Mouse (Mus musculus) kidney, postnatal 0 days (tissue): Measurements from ENCODE around the gene Cog1. TPM values are rescaled to one million over a fixed set of nuclear protein-coding genes. Genes with fewer than 3 reads are reported as not detected.
A peak's percentile ranks its signal among the peaks of the same experiment; 100 is the strongest.

Experiments
- ATAC-seq: fragments of 200-750 bp; cut with Nextera tagmentation; replicated peaks from 2 replicates; pipeline ENCODE4 v1.8.0; 2017; ENCODE audit warnings: low read depth, moderate number of reproducible peaks, moderate TSS enrichment, moderate library complexity; ENCODE audit not compliant: low FRiP score
- DNase-seq: peaks from one replicate; pipeline ENCODE4 v3.0.0-alpha.2; 2016; ENCODE audit warnings: low spot score
- H3K27ac ChIP-seq: fragments of 300-500 bp; sonication (generic); 2 replicates; pipeline ENCODE4 v1.5.1; 2014; ENCODE audit warnings: mild to moderate bottlenecking
- H3K27me3 ChIP-seq: fragments of 300-500 bp; sonication (generic); 2 replicates; pipeline ENCODE4 v1.6.1; 2014; ENCODE audit warnings: low read length, mixed read lengths; ENCODE audit not compliant: insufficient read depth
- H3K36me3 ChIP-seq: fragments of 300-500 bp; sonication (generic); 2 replicates; pipeline ENCODE4 v1.6.1; 2014; ENCODE audit warnings: low read length, mixed read lengths; ENCODE audit not compliant: insufficient read depth
- H3K4me1 ChIP-seq: fragments of 300-500 bp; sonication (generic); replicated peaks from 2 replicates; pipeline ENCODE4 v1.6.1; 2014; ENCODE audit warnings: antibody characterized with exemption, low read length, mixed read lengths; ENCODE audit not compliant: insufficient read depth
- H3K4me2 ChIP-seq: fragments of 300-500 bp; sonication (generic); 2 replicates; pipeline ENCODE4 v1.6.1; 2014; ENCODE audit warnings: mild to moderate bottlenecking, low read length, moderate library complexity, mixed read lengths
- H3K4me3 ChIP-seq: fragments of 300-500 bp; sonication (generic); replicated peaks from 2 replicates; pipeline ENCODE4 v1.5.1; 2014; ENCODE audit warnings: low read depth, low read length
- H3K9ac ChIP-seq: fragments of 300-500 bp; sonication (generic); 2 replicates; pipeline ENCODE4 v1.6.1; 2014; ENCODE audit warnings: low read depth, low read length
- H3K9me3 ChIP-seq: fragments of 300-500 bp; sonication (generic); replicated peaks from 2 replicates; pipeline ENCODE4 v1.6.1; 2016; ENCODE audit warnings: low read length, inconsistent platforms, mixed read lengths
- CTCF ChIP-seq: IDR thresholded peaks from 2 replicates; pipeline ENCODE4 v1.5.1; 2016; ENCODE audit warnings: antibody characterized with exemption, low read depth, mild to moderate bottlenecking, moderate library complexity
- WGBS: fragments of 180-500 bp; shearing (Covaris S2); extraction: QIAGEN DNeasy Blood & Tissue Kit; methylation state at CpG from one replicate; pipeline ENCODE4 v1.1.7; 2014; 5-methylcytosine and 5-hydroxymethylcytosine counted together
- polyA plus RNA-seq: library from polyadenylated mRNA; unstranded; fragments of >200 nt; fragmentation: Nextera tagmentation; extraction: Ambion mirVana; gene quantifications from 2 replicates; pipeline ENCODE4 v1.2.1, GENCODE M21; 2015

Gene Cog1
- polyA plus RNA-seq, 1 experiment from 2014 or later, result 21.0 TPM

- no peaks in the 10 kb centered on the region for H3K9me3 ChIP-seq
- H3K27ac ChIP-seq, result no peak within 1 kb of the TSS
- peaks cover 10% of the 10 kb centered on the region for H3K27me3 ChIP-seq
- DNase-seq, result peak; percentile 75
- ATAC-seq, result peak; percentile 76
- no peak for TF ChIP-seq CTCF
- whole genome bisulfite sequencing, result 1% methylated on average over 54 of the region's 54 CpGs
- H3K4me3 ChIP-seq, result peak within 1 kb of the TSS; percentile 30
- H3K4me1 ChIP-seq, result peaks cover 12% of the 10 kb centered on the region; the same call in 1 of the 2 replicates
- H3K9ac ChIP-seq, result peak within 1 kb of the TSS; percentile 43; the same call in 1 of the 2 replicates
- peak within 1 kb of the TSS; percentile 83 for H3K4me2 ChIP-seq
- H3K36me3 ChIP-seq, result no peaks in the 10 kb centered on the region
Measured at GRCm38 (mm10) chr11:113618672-113619419, 30.1 kb upstream of the Cog1 start, which contains the start of gene Sstr2. TSS of gene Sstr2 (plus strand) at chr11:113619342.

- Histone ChIP-seq H3K4me3 (peak overlapping the region; percentile 30), H3K36me3 (no peaks in the 10 kb centered on the region), H3K4me1 (peaks cover 12% of the 10 kb centered on the region; the same call in 1 of the 2 replicates), H3K27ac (no peak overlapping the region), H3K9ac (peak overlapping the region; percentile 43; the same call in 1 of the 2 replicates), H3K4me2 (peak overlapping the region; percentile 83), H3K9me3 (no peaks in the 10 kb centered on the region), H3K27me3 (peaks cover 10% of the 10 kb centered on the region)
- 0 out of 2 replicates have a peak, but pooled peaks have one; percentile 1 for ATAC-seq
- WGBS, result 2% methylated on average over 31 of the region's 31 CpGs
- no peak for TF ChIP-seq CTCF
- DNase-seq, result no peak
Measured at GRCm38 (mm10) chr11:113619420-113620080, 29.4 kb upstream of the Cog1 start.

- no peak overlapping the region for H3K4me3 ChIP-seq
- ATAC-seq, result no peak
- H3K9me3 ChIP-seq, result no peaks in the 10 kb centered on the region
- no peak for DNase-seq
- WGBS, result 67% methylated on average over 2 of the region's 2 CpGs
- no peak overlapping the region for H3K27ac ChIP-seq
- no peaks in the 10 kb centered on the region for H3K36me3 ChIP-seq
- H3K4me1 ChIP-seq, result peaks cover 12% of the 10 kb centered on the region; the same call in 1 of the 2 replicates
- no peak overlapping the region for H3K4me2 ChIP-seq
- H3K9ac ChIP-seq, result no peak overlapping the region
- TF ChIP-seq CTCF, result no peak
- peaks cover 10% of the 10 kb centered on the region for H3K27me3 ChIP-seq
Measured at GRCm38 (mm10) chr11:113621001-113621400, 28.0 kb upstream of the Cog1 start.

GRCm38 (mm10) chr11:113622028-113622427 is 26.9 kb upstream of the Cog1 start:
- H3K27me3 ChIP-seq, result peaks cover 10% of the 10 kb centered on the region
- TF ChIP-seq CTCF, result no peak
- 84% methylated on average over 4 of the region's 4 CpGs for WGBS
- H3K4me3 ChIP-seq, result no peak overlapping the region
- DNase-seq (no peak), ATAC-seq (no peak)
- H3K27ac ChIP-seq, result no peak overlapping the region
- no peak overlapping the region for H3K9ac ChIP-seq
- no peaks in the 10 kb centered on the region for H3K36me3 ChIP-seq
- H3K4me2 ChIP-seq, result no peak overlapping the region
- H3K9me3 ChIP-seq, result no peaks in the 10 kb centered on the region
- peaks cover 12% of the 10 kb centered on the region; the same call in 1 of the 2 replicates for H3K4me1 ChIP-seq

GRCm38 (mm10) chr11:113625437-113625836 is 23.5 kb upstream of the Cog1 start:
- H3K4me3 ChIP-seq, result no peak overlapping the region
- DNase-seq, result no peak
- ATAC-seq, result no peak
- no peak overlapping the region for H3K27ac ChIP-seq
- H3K4me2 ChIP-seq, result no peak overlapping the region
- H3K9me3 ChIP-seq, result no peaks in the 10 kb centered on the region
- H3K4me1 ChIP-seq, result no peaks in the 10 kb centered on the region
- no peaks in the 10 kb centered on the region for H3K36me3 ChIP-seq
- no peak for TF ChIP-seq CTCF
- no peak overlapping the region for H3K9ac ChIP-seq
- 92% methylated on average over 18 of the region's 18 CpGs for WGBS
- H3K27me3 ChIP-seq, result peaks cover 7% of the 10 kb centered on the region; the same call in 1 of the 2 replicates

GRCm38 (mm10) chr11:113627785-113628184 is 21.2 kb upstream of the Cog1 start:
- 51% methylated on average over 4 of the region's 4 CpGs for WGBS
- H3K4me2 ChIP-seq, result no peak overlapping the region
- no peak overlapping the region for H3K9ac ChIP-seq
- H3K9me3 ChIP-seq, result no peaks in the 10 kb centered on the region
- H3K4me1 ChIP-seq, result no peaks in the 10 kb centered on the region
- no peak for ATAC-seq
- no peak overlapping the region for H3K4me3 ChIP-seq
- no peak overlapping the region for H3K27ac ChIP-seq
- TF ChIP-seq CTCF, result peak; percentile 66
- H3K27me3 ChIP-seq, result no peaks in the 10 kb centered on the region
- DNase-seq, result peak; percentile 50
- H3K36me3 ChIP-seq, result no peaks in the 10 kb centered on the region
